Mouse (Mus musculus): Measurements from ENCODE around the gene Flnc. TPM values are rescaled to one million over a fixed set of nuclear protein-coding genes. Genes with fewer than 3 reads are reported as not detected.
"Not testable (repeated sequence)": the region's sequence is repeated elsewhere in the genome, so short reads cannot be mapped to it uniquely, and the experiment has no call there.

The Flnc gene
- polyA plus RNA-seq (2014; fragmentation: Nextera tagmentation; extraction: Ambion mirVana), result 17.9 and 19.8 TPM in 2 replicates

GRCm38 (mm10) chr6:29433038-29433803 lies at the start of gene Flnc:
Flnc (plus strand) TSS chr6:29433256.
- 1% methylated on average over 69 of the region's 77 CpGs for WGBS
- H3K9ac ChIP-seq (replicated peaks; ENCODE audit: low read depth, low read length), result peak within 1 kb of the TSS; percentile 71
- H3K36me3 ChIP-seq (ENCODE audit: control insufficient read depth, insufficient read depth, low read length), result no peaks in the 10 kb centered on the region
- H3K4me3 ChIP-seq (ENCODE audit: low read depth, low read length), result peak within 1 kb of the TSS; percentile 73
- peak; percentile 40 for ATAC-seq (ENCODE audit: insufficient number of reproducible peaks, insufficient read depth, low FRiP score, low read depth)
- peaks cover 18% of the 10 kb centered on the region; the same call in 1 of the 2 replicates for H3K4me1 ChIP-seq (ENCODE audit: control insufficient read depth, insufficient read depth, low read length)
- H3K27ac ChIP-seq (ENCODE audit: low read length), result peak within 1 kb of the TSS; percentile 95
- no peaks in the 10 kb centered on the region for H3K9me3 ChIP-seq (ENCODE audit: control insufficient read depth, low read depth, low read length)
- peak within 1 kb of the TSS; percentile 75 for H3K4me2 ChIP-seq (replicated peaks; ENCODE audit: low read depth, low read length)
- H3K27me3 ChIP-seq (ENCODE audit: control insufficient read depth, insufficient read depth, low read length), result peaks cover 3% of the 10 kb centered on the region; the same call in 1 of the 2 replicates

- 1% methylated on average over 12 of the region's 12 CpGs for WGBS
- H3K4me2 ChIP-seq (replicated peaks; ENCODE audit: low read depth, low read length), result peak within 1 kb of the TSS; percentile 43
- H3K36me3 ChIP-seq (ENCODE audit: control insufficient read depth, insufficient read depth, low read length), result no peaks in the 10 kb centered on the region
- peak; percentile 69; the same call in 1 of the 2 replicates for ATAC-seq (ENCODE audit: insufficient number of reproducible peaks, insufficient read depth, low FRiP score, low read depth)
- H3K4me3 ChIP-seq (ENCODE audit: low read depth, low read length), result peak within 1 kb of the TSS; percentile 34
- H3K9ac ChIP-seq (replicated peaks; ENCODE audit: low read depth, low read length), result no peak within 1 kb of the TSS; the same call in 1 of the 2 replicates
- no peaks in the 10 kb centered on the region for H3K9me3 ChIP-seq (ENCODE audit: control insufficient read depth, low read depth, low read length)
- no peaks in the 10 kb centered on the region for H3K27me3 ChIP-seq (ENCODE audit: control insufficient read depth, insufficient read depth, low read length)
- H3K27ac ChIP-seq (ENCODE audit: low read length), result peak within 1 kb of the TSS; percentile 64; the same call in 1 of the 2 replicates
- H3K4me1 ChIP-seq (ENCODE audit: control insufficient read depth, insufficient read depth, low read length), result no peaks in the 10 kb centered on the region
These were observed 45.0 kb upstream of the Flnc start, which contains the start of gene Opn1sw for GRCm38 (mm10) chr6:29388052-29388518. Opn1sw (minus strand) TSS chr6:29388468.

- no peaks in the 10 kb centered on the region for H3K4me1 ChIP-seq (ENCODE audit: control insufficient read depth, insufficient read depth, low read length)
- 10% methylated on average over 11 of the region's 11 CpGs for WGBS
- peak; percentile 90 for ATAC-seq (ENCODE audit: insufficient number of reproducible peaks, insufficient read depth, low FRiP score, low read depth)
- H3K36me3 ChIP-seq (ENCODE audit: control insufficient read depth, insufficient read depth, low read length), result no peaks in the 10 kb centered on the region
- no peaks in the 10 kb centered on the region for H3K9me3 ChIP-seq (ENCODE audit: control insufficient read depth, low read depth, low read length)
- H3K4me3 ChIP-seq (ENCODE audit: low read depth, low read length), result peak overlapping the region; percentile 34
- H3K27me3 ChIP-seq (ENCODE audit: control insufficient read depth, insufficient read depth, low read length), result no peaks in the 10 kb centered on the region
- peak overlapping the region; percentile 64; the same call in 1 of the 2 replicates for H3K27ac ChIP-seq (ENCODE audit: low read length)
- no peak overlapping the region for H3K9ac ChIP-seq (replicated peaks; ENCODE audit: low read depth, low read length)
- peak overlapping the region; percentile 43 for H3K4me2 ChIP-seq (replicated peaks; ENCODE audit: low read depth, low read length)
These were observed 44.4 kb upstream of the Flnc start for GRCm38 (mm10) chr6:29388606-29389080.

- 50% methylated on average over 9 of the region's 9 CpGs for WGBS
- no peak overlapping the region for H3K27ac ChIP-seq (ENCODE audit: low read length)
- H3K4me2 ChIP-seq (replicated peaks; ENCODE audit: low read depth, low read length), result no peak overlapping the region
These were observed 43.6 kb upstream of the Flnc start for GRCm38 (mm10) chr6:29389425-29389824.

GRCm38 (mm10) chr6:29390500-29390899 lies 42.6 kb upstream of the Flnc start:
- H3K9me3 ChIP-seq (ENCODE audit: control insufficient read depth, low read depth, low read length); H3K4me3 ChIP-seq (ENCODE audit: low read depth, low read length); H3K4me2 ChIP-seq (replicated peaks; ENCODE audit: low read depth, low read length); H3K27ac ChIP-seq (ENCODE audit: low read length); H3K9ac ChIP-seq (replicated peaks; ENCODE audit: low read depth, low read length); H3K27me3 ChIP-seq (ENCODE audit: control insufficient read depth, insufficient read depth, low read length); ATAC-seq (ENCODE audit: insufficient number of reproducible peaks, insufficient read depth, low FRiP score, low read depth); H3K4me1 ChIP-seq (ENCODE audit: control insufficient read depth, insufficient read depth, low read length); H3K36me3 ChIP-seq (ENCODE audit: control insufficient read depth, insufficient read depth, low read length): not testable (repeated sequence)
- 86% methylated on average over 1 of the region's 1 CpGs for WGBS

More at GRCm38 (mm10) chr6:29389425-29389824, 43.6 kb upstream of the Flnc start:
- H3K4me3 ChIP-seq (ENCODE audit: low read depth, low read length), result no peak overlapping the region
- H3K36me3 ChIP-seq (ENCODE audit: control insufficient read depth, insufficient read depth, low read length), result no peaks in the 10 kb centered on the region
- no peak overlapping the region for H3K9ac ChIP-seq (replicated peaks; ENCODE audit: low read depth, low read length)
- no peaks in the 10 kb centered on the region for H3K27me3 ChIP-seq (ENCODE audit: control insufficient read depth, insufficient read depth, low read length)
- H3K4me1 ChIP-seq (ENCODE audit: control insufficient read depth, insufficient read depth, low read length), result no peaks in the 10 kb centered on the region
- ATAC-seq (ENCODE audit: insufficient number of reproducible peaks, insufficient read depth, low FRiP score, low read depth), result no peak
- no peaks in the 10 kb centered on the region for H3K9me3 ChIP-seq (ENCODE audit: control insufficient read depth, low read depth, low read length)

GRCm38 (mm10) chr6:29391241-29391640 lies 41.8 kb upstream of the Flnc start:
- not testable (repeated sequence) for H3K36me3 ChIP-seq (ENCODE audit: control insufficient read depth, insufficient read depth, low read length); H3K9me3 ChIP-seq (ENCODE audit: control insufficient read depth, low read depth, low read length); H3K4me1 ChIP-seq (ENCODE audit: control insufficient read depth, insufficient read depth, low read length); ATAC-seq (ENCODE audit: insufficient number of reproducible peaks, insufficient read depth, low FRiP score, low read depth); H3K27ac ChIP-seq (ENCODE audit: low read length); H3K9ac ChIP-seq (replicated peaks; ENCODE audit: low read depth, low read length); H3K4me3 ChIP-seq (ENCODE audit: low read depth, low read length); H3K4me2 ChIP-seq (replicated peaks; ENCODE audit: low read depth, low read length); H3K27me3 ChIP-seq (ENCODE audit: control insufficient read depth, insufficient read depth, low read length)
- 77% methylated on average over 8 of the region's 8 CpGs for WGBS

GRCm38 (mm10) chr6:29391802-29392201 lies 41.3 kb upstream of the Flnc start:
- Histone ChIP-seq H3K27ac (ENCODE audit: low read length) (no peak overlapping the region), H3K9ac (replicated peaks; ENCODE audit: low read depth, low read length) (no peak overlapping the region), H3K36me3 (ENCODE audit: control insufficient read depth, insufficient read depth, low read length) (no peaks in the 10 kb centered on the region), H3K4me3 (ENCODE audit: low read depth, low read length) (no peak overlapping the region), H3K4me2 (replicated peaks; ENCODE audit: low read depth, low read length) (no peak overlapping the region), H3K9me3 (ENCODE audit: control insufficient read depth, low read depth, low read length) (no peaks in the 10 kb centered on the region), H3K27me3 (ENCODE audit: control insufficient read depth, insufficient read depth, low read length) (no peaks in the 10 kb centered on the region), H3K4me1 (ENCODE audit: control insufficient read depth, insufficient read depth, low read length) (peaks cover 5% of the 10 kb centered on the region)
- WGBS, result 73% methylated on average over 4 of the region's 4 CpGs
- ATAC-seq (ENCODE audit: insufficient number of reproducible peaks, insufficient read depth, low FRiP score, low read depth), result no peak

- Histone ChIP-seq H3K4me2 (replicated peaks; ENCODE audit: low read depth, low read length) (no peak overlapping the region), H3K4me3 (ENCODE audit: low read depth, low read length) (no peak overlapping the region), H3K9ac (replicated peaks; ENCODE audit: low read depth, low read length) (no peak overlapping the region), H3K27ac (ENCODE audit: low read length) (no peak overlapping the region), H3K36me3 (ENCODE audit: control insufficient read depth, insufficient read depth, low read length) (no peaks in the 10 kb centered on the region), H3K4me1 (ENCODE audit: control insufficient read depth, insufficient read depth, low read length) (peaks cover 10% of the 10 kb centered on the region), H3K27me3 (ENCODE audit: control insufficient read depth, insufficient read depth, low read length) (no peaks in the 10 kb centered on the region), H3K9me3 (ENCODE audit: control insufficient read depth, low read depth, low read length) (no peaks in the 10 kb centered on the region)
- no peak for ATAC-seq (ENCODE audit: insufficient number of reproducible peaks, insufficient read depth, low FRiP score, low read depth)
- 54% methylated on average over 1 of the region's 1 CpGs for WGBS
These were observed 38.8 kb upstream of the Flnc start for GRCm38 (mm10) chr6:29394286-29394685.
